Mouse (Mus musculus) CH12.LX (cell line): ENCODE data around the gene Hlcs. TPM values are rescaled to one million over a fixed set of nuclear protein-coding genes. Genes with fewer than 3 reads are reported as not detected.
A peak's percentile ranks its signal among the peaks of the same experiment; 100 is the strongest.

Source experiments
- DNase-seq: peaks from one replicate; pipeline ENCODE4 v3.0.0-alpha.2; 2013; ENCODE audit errors: extremely low read depth
- H3K27ac ChIP-seq: 2 replicates; pipeline ENCODE4 v1.5.1; 2012; ENCODE audit warnings: low read depth, mild to moderate bottlenecking, control low read depth, moderate library complexity; ENCODE audit not compliant: insufficient read depth
- H3K27me3 ChIP-seq: replicated peaks from 2 replicates; pipeline ENCODE3; 2012; ENCODE audit warnings: inconsistent platforms
- H3K36me3 ChIP-seq, 2 experiments: replicated peaks in 1 of 2; 2 replicates each; pipeline versions ENCODE3 to v1.6.1; 2012; ENCODE audit warnings: inconsistent platforms in 1 of 2, low read length in 1 of 2, mild to moderate bottlenecking in 1 of 2, mixed read lengths in 1 of 2, moderate library complexity in 1 of 2; ENCODE audit not compliant: control insufficient read depth in 1 of 2, insufficient read depth in 1 of 2
- H3K4me1 ChIP-seq, 2 experiments: 2 replicates each; pipeline ENCODE4 v1.6.1; 2012; ENCODE audit warnings: inconsistent platforms in 1 of 2, moderate library complexity in 1 of 2; ENCODE audit not compliant: insufficient read depth in 2 of 2, control insufficient read depth in 1 of 2
- H3K4me2 ChIP-seq: 2 replicates; pipeline ENCODE4 v1.6.1; 2012; ENCODE audit warnings: low read depth, mild to moderate bottlenecking, control low read depth; ENCODE audit not compliant: poor library complexity, insufficient read depth, severe bottlenecking
- H3K4me3 ChIP-seq, 3 experiments: fragments of 150-350 bp in 1 of 3; sonication (generic) in 1 of 3; replicated peaks in 1 of 3; 2 replicates each; pipeline versions ENCODE3 to v1.5.1; 2011 to 2012; ENCODE audit warnings: low read depth in 2 of 3, low read length in 2 of 3, mild to moderate bottlenecking in 2 of 3, moderate library complexity in 2 of 3, control low read depth in 1 of 3, improper control_type of control experiment in 1 of 3, inconsistent platforms in 1 of 3, mixed read lengths in 1 of 3; ENCODE audit not compliant: poor library complexity in 1 of 3
- H3K79me2 ChIP-seq: replicated peaks from 2 replicates; pipeline ENCODE4 v1.6.1; 2012; ENCODE audit warnings: mild to moderate bottlenecking, moderate library complexity; ENCODE audit not compliant: control insufficient read depth, poor library complexity, insufficient read depth, severe bottlenecking; ENCODE audit errors: extremely low read depth
- H3K9ac ChIP-seq: 2 replicates; pipeline ENCODE4 v1.6.1; 2012; ENCODE audit warnings: low read depth, mild to moderate bottlenecking, control low read depth, moderate library complexity; ENCODE audit not compliant: insufficient read depth
- H3K9me3 ChIP-seq: replicated peaks from 2 replicates; pipeline ENCODE3; 2012; ENCODE audit warnings: low read length, inconsistent platforms, mixed read lengths
- CHD1 ChIP-seq: IDR thresholded peaks from 2 replicates; pipeline ENCODE4 v1.6.1; 2012; ENCODE audit warnings: low read depth, low read length, improper control_type of control experiment, inconsistent platforms
- CTCF ChIP-seq, 2 experiments: IDR thresholded peaks in 1 of 2; conservative IDR thresholded peaks in 1 of 2; 2 replicates each; pipeline ENCODE4 v1.5.1; 2011 to 2012; ENCODE audit warnings: low read depth in 2 of 2, low read length in 2 of 2, improper control_type of control experiment in 1 of 2, inconsistent platforms in 1 of 2, mild to moderate bottlenecking in 1 of 2, moderate library complexity in 1 of 2
- E2F4 ChIP-seq: IDR thresholded peaks from 2 replicates; pipeline ENCODE4 v1.6.1; 2011; ENCODE audit warnings: low read depth, low read length, improper control_type of control experiment; ENCODE audit not compliant: insufficient replicate concordance
- IRF4 ChIP-seq: IDR thresholded peaks from 2 replicates; pipeline ENCODE4 v1.6.1; 2014; ENCODE audit warnings: low read depth, mild to moderate bottlenecking, inconsistent platforms, low read length, improper control_type of control experiment
- JUN ChIP-seq: IDR thresholded peaks from 2 replicates; pipeline ENCODE4 v1.6.1; 2011; ENCODE audit warnings: low read depth, mild to moderate bottlenecking, low read length, improper control_type of control experiment, moderate library complexity; ENCODE audit not compliant: insufficient read depth
- MEF2A ChIP-seq: IDR thresholded peaks from 2 replicates; pipeline ENCODE4 v1.6.1; 2014; ENCODE audit warnings: low read depth, mild to moderate bottlenecking, inconsistent platforms, low read length, improper control_type of control experiment, borderline replicate concordance
- MXI1 ChIP-seq: IDR thresholded peaks from 2 replicates; pipeline ENCODE4 v1.6.1; 2011; ENCODE audit warnings: mild to moderate bottlenecking, low read depth, low read length, improper control_type of control experiment
- NELFE ChIP-seq: IDR thresholded peaks from 2 replicates; pipeline ENCODE4 v1.6.1; 2011; ENCODE audit warnings: low read depth, low read length, improper control_type of control experiment
- POLR2AphosphoS2 ChIP-seq: IDR thresholded peaks from 2 replicates; pipeline ENCODE4 v1.6.1; 2011; ENCODE audit warnings: low read depth, low read length, improper control_type of control experiment
- RAD21 ChIP-seq: IDR thresholded peaks from 2 replicates; pipeline ENCODE4 v1.6.1; 2011; ENCODE audit warnings: low read depth, mild to moderate bottlenecking, low read length, improper control_type of control experiment, moderate library complexity
- SIN3A ChIP-seq: IDR thresholded peaks from 2 replicates; pipeline ENCODE4 v1.6.1; 2012; ENCODE audit warnings: low read length, improper control_type of control experiment, inconsistent platforms
- SMC3 ChIP-seq: IDR thresholded peaks from 2 replicates; pipeline ENCODE4 v1.6.1; 2011; ENCODE audit warnings: low read depth, low read length, improper control_type of control experiment
- UBTF ChIP-seq: IDR thresholded peaks from 2 replicates; pipeline ENCODE4 v1.6.1; 2012; ENCODE audit warnings: low read depth, mild to moderate bottlenecking, inconsistent platforms, low read length, improper control_type of control experiment, moderate library complexity
- ZKSCAN1 ChIP-seq: IDR thresholded peaks from 2 replicates; pipeline ENCODE4 v1.6.1; 2012; ENCODE audit warnings: low read depth, inconsistent platforms, low read length, improper control_type of control experiment, borderline replicate concordance
- ZMIZ1 ChIP-seq: IDR thresholded peaks from 2 replicates; pipeline ENCODE4 v1.6.1; 2012; ENCODE audit warnings: low read depth, mild to moderate bottlenecking, inconsistent platforms, low read length, improper control_type of control experiment
- dilution Hi-C: fragments of 300-500 bp; cut with MboI; formaldehyde crosslinking; loops from 2 replicates; pipeline ENCODE4 v1.14.3; 2020; ENCODE audit warnings: low sequenced_read_pairs; ENCODE audit not compliant: extremely low pct_unique_long_range_greater_than_20kb, extremely low pct_ligation_motif_present
- in situ Hi-C: fragments of 300-500 bp; cut with MboI; formaldehyde crosslinking; loops from 3 replicates; pipeline ENCODE4 v1.14.3; 2019; ENCODE audit warnings: low sequenced_read_pairs, low pct_ligation_motif_present, low pct_unique_long_range_greater_than_20kb, mixed read lengths
- polyA plus RNA-seq: library from polyadenylated mRNA; unstranded; fragments of >175 nt; gene quantifications from 2 replicates; pipeline ENCODE4 v1.2.1, GENCODE M21; 2012; ENCODE audit warnings: low read depth; ENCODE audit not compliant: insufficient read length
- total RNA-seq, 2 experiments: library from RNA; depleted of rRNA; stranded (reverse); fragments of 300-350 nt in 1 of 2; fragments of >200 nt in 1 of 2; gene quantifications; 2 replicates each; pipeline ENCODE4 v1.2.3; 2012 to 2014

Hlcs gene
- total and polyA plus RNA-seq, 3 experiments, result 5.3 to 12.5 (median 9.4) TPM

DNA sequence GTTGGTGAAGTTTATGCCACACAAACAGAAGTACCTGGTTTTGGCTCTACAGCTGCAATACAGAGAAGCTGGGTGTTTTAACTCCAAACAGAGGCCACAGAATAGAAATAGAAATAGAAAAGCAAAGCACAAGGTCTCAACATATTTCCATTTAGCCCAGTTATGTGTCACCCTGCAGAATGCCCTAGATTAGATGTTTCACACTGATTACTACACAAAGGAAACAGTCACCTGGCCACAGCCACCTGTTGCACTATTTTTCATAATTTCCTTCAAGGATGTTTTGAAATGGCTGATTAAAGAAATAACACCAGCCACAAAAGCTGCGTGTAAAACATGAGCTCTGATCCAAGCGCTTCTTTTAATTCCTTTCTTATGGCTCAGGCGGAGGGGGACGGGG, 82.9 kb downstream of the Hlcs start:
- H3K36me3 ChIP-seq, result peaks cover 3 to 44% of the 10 kb centered on the region in 2 experiments

DNA sequence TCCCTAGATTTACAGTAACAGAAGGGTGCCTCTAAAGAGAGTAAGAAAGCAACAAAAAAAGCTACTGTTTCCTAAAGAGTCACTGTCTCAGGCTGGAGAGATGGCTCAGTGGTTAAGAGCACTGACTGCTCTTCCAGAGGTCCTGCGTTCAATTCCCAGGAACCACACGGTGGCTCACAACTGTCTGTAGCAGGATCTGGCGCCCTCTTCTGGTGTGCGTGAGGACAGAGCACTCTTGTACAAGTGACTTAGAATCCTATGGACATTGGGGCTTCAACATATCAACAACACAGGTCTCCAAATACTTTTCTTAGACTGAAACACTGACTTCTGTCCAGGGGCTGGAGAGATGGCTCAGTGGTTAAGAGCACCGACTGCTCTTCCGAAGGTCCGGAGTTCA, 83.5 kb downstream of the Hlcs start:
- no peaks in the 10 kb centered on the region for H3K79me2 ChIP-seq
- TF ChIP-seq RAD21 (peak; percentile 18), CTCF (conservative IDR thresholded peaks at IDR 0.05 in 1 of 2, IDR thresholded peaks at IDR 0.05 in 1 of 2; ENCODE audit: low read depth in 2 of 2, low read length in 2 of 2) (peak; percentile 23 to 47; a peak in 3 of 4 replicates), CHD1 (no peak), SIN3A (no peak)
- dilution Hi-C loops (no loop called here), in situ Hi-C loops (no loop called here)
- peaks cover 3 to 46% of the 10 kb centered on the region in 2 experiments for H3K36me3 ChIP-seq
- H3K27me3 ChIP-seq, result no peaks in the 10 kb centered on the region
- no peak for DNase-seq
- no peak overlapping the region for H3K27ac ChIP-seq
- peaks cover 7% of the 10 kb centered on the region for H3K9me3 ChIP-seq
- H3K4me1 ChIP-seq, result peaks cover 3 to 8% of the 10 kb centered on the region in 2 experiments; a peak in 2 of 4 replicates
- H3K4me3 ChIP-seq, result no peak overlapping the region
- H3K4me2 ChIP-seq, result no peak overlapping the region
- H3K9ac ChIP-seq, result no peak overlapping the region

More for the DNA sequence above, 82.9 kb downstream of the Hlcs start:
- H3K4me3 ChIP-seq, result no peak overlapping the region
- dilution Hi-C loops, result no loop called here
- no peaks in the 10 kb centered on the region for H3K27me3 ChIP-seq
- no peak for DNase-seq
- no peak for TF ChIP-seq SMC3
- no peak for TF ChIP-seq IRF4
- TF ChIP-seq ZMIZ1, result no peak
- no peak for TF ChIP-seq NELFE
- no peak for TF ChIP-seq RAD21
- TF ChIP-seq MEF2A, result no peak
- no peak for TF ChIP-seq CTCF (conservative IDR thresholded peaks at IDR 0.05 in 1 of 2, IDR thresholded peaks at IDR 0.05 in 1 of 2; ENCODE audit: low read depth in 2 of 2, low read length in 2 of 2)
- no peak for TF ChIP-seq JUN
- TF ChIP-seq POLR2AphosphoS2, result no peak
- TF ChIP-seq MXI1, result no peak
- TF ChIP-seq E2F4, result no peak
- TF ChIP-seq ZKSCAN1, result no peak
- no peak for TF ChIP-seq UBTF
- TF ChIP-seq, all 38 proteins: peak for 0
- peaks cover 7% of the 10 kb centered on the region for H3K9me3 ChIP-seq
- no peak overlapping the region for H3K9ac ChIP-seq
- H3K4me2 ChIP-seq, result no peak overlapping the region
- in situ Hi-C loops, result no loop called here
- no peak overlapping the region for H3K27ac ChIP-seq
- H3K79me2 ChIP-seq, result no peaks in the 10 kb centered on the region
- peaks cover 3 to 12% of the 10 kb centered on the region in 2 experiments; a peak in 2 of 4 replicates for H3K4me1 ChIP-seq
